Mouse (Mus musculus) hindlimb bud, embryonic 11.5 days (tissue): ENCODE results near the gene Hnrnph3.
"Not testable (repeated sequence)": the region's sequence is repeated elsewhere in the genome, so short reads cannot be mapped to it uniquely, and the experiment has no call there.

Experiments
- DNase-seq: peaks from one replicate; pipeline ENCODE4 v3.0.0-alpha.2; 2012; ENCODE audit warnings: low read depth, low spot score; ENCODE audit errors: extremely low spot score

Gene Hnrnph3

GRCm38 (mm10) chr10:63023749-63024579 is at the start of gene Hnrnph3, which contains the start of gene Pbld2:
Gene Hnrnph3, minus strand, starts transcription at chr10:63024217.
Gene Pbld2, plus strand, starts transcription at chr10:63024315.
- DNase-seq: peak; percentile 85

GRCm38 (mm10) chr10:63065988-63066387 is 42.0 kb upstream of the Hnrnph3 start:
- DNase-seq: peak; percentile 24

- no peak for DNase-seq
Measured at GRCm38 (mm10) chr10:63065561-63065960, 41.5 kb upstream of the Hnrnph3 start.

- DNase-seq: no peak
Measured at GRCm38 (mm10) chr10:63064516-63064915, 40.5 kb upstream of the Hnrnph3 start.

- no peak for DNase-seq
Measured at GRCm38 (mm10) chr10:63063365-63063764, 39.3 kb upstream of the Hnrnph3 start.

- no peak for DNase-seq
Measured at GRCm38 (mm10) chr10:63062696-63063095, 38.7 kb upstream of the Hnrnph3 start.

- no peak for DNase-seq
Measured at GRCm38 (mm10) chr10:63061266-63061665, 37.2 kb upstream of the Hnrnph3 start.

- DNase-seq: no peak
Measured at GRCm38 (mm10) chr10:63060406-63060805, 36.4 kb upstream of the Hnrnph3 start.

GRCm38 (mm10) chr10:63059862-63060261 is 35.8 kb upstream of the Hnrnph3 start, which contains the start of gene Pbld1:
Gene Pbld1, plus strand, starts transcription at chr10:63060162.
- DNase-seq: no peak

- no peak for DNase-seq
Measured at GRCm38 (mm10) chr10:63056966-63057750, 33.1 kb upstream of the Hnrnph3 start.

- no peak for DNase-seq
Measured at GRCm38 (mm10) chr10:63054586-63054985, 30.6 kb upstream of the Hnrnph3 start.

- DNase-seq: not testable (repeated sequence)
Measured at GRCm38 (mm10) chr10:63054071-63054470, 30.1 kb upstream of the Hnrnph3 start.

- DNase-seq: no peak
Measured at GRCm38 (mm10) chr10:63053007-63053406, 29.0 kb upstream of the Hnrnph3 start.

GRCm38 (mm10) chr10:63052011-63052410 is 28.0 kb upstream of the Hnrnph3 start:
- no peak for DNase-seq

GRCm38 (mm10) chr10:63051267-63051666 is 27.2 kb upstream of the Hnrnph3 start:
- no peak for DNase-seq

GRCm38 (mm10) chr10:63049106-63049505 is 25.1 kb upstream of the Hnrnph3 start:
- DNase-seq: no peak

- DNase-seq: no peak
Measured at GRCm38 (mm10) chr10:63047751-63048150, 23.7 kb upstream of the Hnrnph3 start.

- no peak for DNase-seq
Measured at GRCm38 (mm10) chr10:63043154-63043553, 19.1 kb upstream of the Hnrnph3 start.

GRCm38 (mm10) chr10:63039867-63040628 is 16.0 kb upstream of the Hnrnph3 start:
- no peak for DNase-seq

- DNase-seq: no peak
Measured at GRCm38 (mm10) chr10:63038571-63039320, 14.7 kb upstream of the Hnrnph3 start.
